Mouse (Mus musculus): ENCODE results near the gene Clip2. TPM values are rescaled to one million over a fixed set of nuclear protein-coding genes. Genes with fewer than 3 reads are reported as not detected.

Gene Clip2
- polyA plus RNA-seq, 1 experiment from 2014 or later = 8.0 TPM

GRCm38 (mm10) chr5:134459096-134459495 lies 93.1 kb downstream of the Clip2 start:
- DNase-seq (ENCODE audit: low spot score) (no peak), ATAC-seq (ENCODE audit: low FRiP score) (no peak)
- 94% methylated on average over 7 of the region's 7 CpGs for whole genome bisulfite sequencing
- 0 out of 2 replicates have a peak, but pooled peaks cover 2% of the 10 kb centered on the region for H3K4me1 ChIP-seq (replicated peaks; ENCODE audit: control insufficient read depth, insufficient read depth, low read length)
- H3K4me2 ChIP-seq (replicated peaks; ENCODE audit: low read depth, low read length) = no peak overlapping the region
- no peak overlapping the region for H3K27ac ChIP-seq (ENCODE audit: low read depth, low read length)
- no peaks in the 10 kb centered on the region for H3K27me3 ChIP-seq (ENCODE audit: control insufficient read depth, insufficient read depth, low read length)
- H3K36me3 ChIP-seq (ENCODE audit: control insufficient read depth, insufficient read depth, low read length) = no peaks in the 10 kb centered on the region
- no peak overlapping the region for H3K9ac ChIP-seq (ENCODE audit: low read depth, low read length)
- no peaks in the 10 kb centered on the region for H3K9me3 ChIP-seq (ENCODE audit: control insufficient read depth, low read length)
- H3K4me3 ChIP-seq (ENCODE audit: low read depth, low read length) = no peak overlapping the region

GRCm38 (mm10) chr5:134458416-134458815 lies 93.8 kb downstream of the Clip2 start:
- H3K4me3 ChIP-seq (ENCODE audit: low read depth, low read length) = no peak overlapping the region
- no peak overlapping the region for H3K4me2 ChIP-seq (replicated peaks; ENCODE audit: low read depth, low read length)
- DNase-seq (ENCODE audit: low spot score) = no peak
- ATAC-seq (ENCODE audit: low FRiP score) = no peak
- 0 out of 2 replicates have a peak, but pooled peaks cover 2% of the 10 kb centered on the region for H3K4me1 ChIP-seq (replicated peaks; ENCODE audit: control insufficient read depth, insufficient read depth, low read length)
- H3K27ac ChIP-seq (ENCODE audit: low read depth, low read length) = no peak overlapping the region
- 94% methylated on average over 3 of the region's 3 CpGs for WGBS
- H3K27me3 ChIP-seq (ENCODE audit: control insufficient read depth, insufficient read depth, low read length) = no peaks in the 10 kb centered on the region
- no peaks in the 10 kb centered on the region for H3K9me3 ChIP-seq (ENCODE audit: control insufficient read depth, low read length)
- H3K36me3 ChIP-seq (ENCODE audit: control insufficient read depth, insufficient read depth, low read length) = no peaks in the 10 kb centered on the region
- no peak overlapping the region for H3K9ac ChIP-seq (ENCODE audit: low read depth, low read length)

GRCm38 (mm10) chr5:134457371-134457770 lies 94.9 kb downstream of the Clip2 start:
- DNase-seq (ENCODE audit: low spot score) = no peak
- ATAC-seq (ENCODE audit: low FRiP score) = no peak
- H3K36me3 ChIP-seq (ENCODE audit: control insufficient read depth, insufficient read depth, low read length) = no peaks in the 10 kb centered on the region
- no peak overlapping the region for H3K9ac ChIP-seq (ENCODE audit: low read depth, low read length)
- 0 out of 2 replicates have a peak, but pooled peaks cover 2% of the 10 kb centered on the region for H3K4me1 ChIP-seq (replicated peaks; ENCODE audit: control insufficient read depth, insufficient read depth, low read length)
- H3K4me3 ChIP-seq (ENCODE audit: low read depth, low read length) = no peak overlapping the region
- WGBS = 92% methylated on average over 2 of the region's 2 CpGs
- 0 out of 2 replicates have a peak, but pooled peaks cover under 1% of the 10 kb centered on the region for H3K9me3 ChIP-seq (ENCODE audit: control insufficient read depth, low read length)
- H3K27me3 ChIP-seq (ENCODE audit: control insufficient read depth, insufficient read depth, low read length) = no peaks in the 10 kb centered on the region
- no peak overlapping the region for H3K4me2 ChIP-seq (replicated peaks; ENCODE audit: low read depth, low read length)
- no peak overlapping the region for H3K27ac ChIP-seq (ENCODE audit: low read depth, low read length)

- Histone ChIP-seq H3K4me3 (ENCODE audit: low read depth, low read length) (peak within 1 kb of the TSS; percentile 74), H3K27me3 (ENCODE audit: control insufficient read depth, insufficient read depth, low read length) (no peaks in the 10 kb centered on the region), H3K9ac (ENCODE audit: low read depth, low read length) (peak within 1 kb of the TSS; percentile 92), H3K36me3 (ENCODE audit: control insufficient read depth, insufficient read depth, low read length) (peaks cover 6% of the 10 kb centered on the region), H3K9me3 (ENCODE audit: control insufficient read depth, low read length) (peaks cover 3% of the 10 kb centered on the region; the same call in 1 of the 2 replicates), H3K27ac (ENCODE audit: low read depth, low read length) (peak within 1 kb of the TSS; percentile 84), H3K4me1 (replicated peaks; ENCODE audit: control insufficient read depth, insufficient read depth, low read length) (0 out of 2 replicates have a peak, but pooled peaks cover 2% of the 10 kb centered on the region), H3K4me2 (replicated peaks; ENCODE audit: low read depth, low read length) (peak within 1 kb of the TSS; percentile 72)
- peak; percentile 85 for ATAC-seq (ENCODE audit: low FRiP score)
- WGBS = under 1% methylated on average over 24 of the region's 44 CpGs
- DNase-seq (ENCODE audit: low spot score) = peak; percentile 78
Observed at GRCm38 (mm10) chr5:134456503-134456962, 95.7 kb downstream of the Clip2 start, which contains the start of gene Gtf2ird1. Gtf2ird1 (minus strand) TSS chr5:134456716.

GRCm38 (mm10) chr5:134455914-134456423 lies 96.3 kb downstream of the Clip2 start:
- DNase-seq (ENCODE audit: low spot score) (peak; percentile 79), ATAC-seq (ENCODE audit: low FRiP score) (peak; percentile 75)
- Histone ChIP-seq H3K4me1 (replicated peaks; ENCODE audit: control insufficient read depth, insufficient read depth, low read length) (0 out of 2 replicates have a peak, but pooled peaks cover 2% of the 10 kb centered on the region), H3K4me2 (replicated peaks; ENCODE audit: low read depth, low read length) (peak overlapping the region; percentile 72), H3K9me3 (ENCODE audit: control insufficient read depth, low read length) (peaks cover 3% of the 10 kb centered on the region; the same call in 1 of the 2 replicates), H3K4me3 (ENCODE audit: low read depth, low read length) (peak overlapping the region; percentile 74), H3K36me3 (ENCODE audit: control insufficient read depth, insufficient read depth, low read length) (peaks cover 7% of the 10 kb centered on the region), H3K27me3 (ENCODE audit: control insufficient read depth, insufficient read depth, low read length) (no peaks in the 10 kb centered on the region), H3K27ac (ENCODE audit: low read depth, low read length) (peak overlapping the region; percentile 84), H3K9ac (ENCODE audit: low read depth, low read length) (peak overlapping the region; percentile 92)
- 2% methylated on average over 12 of the region's 17 CpGs for WGBS

GRCm38 (mm10) chr5:134455186-134455895 lies 96.9 kb downstream of the Clip2 start:
- peak overlapping the region; percentile 84 for H3K27ac ChIP-seq (ENCODE audit: low read depth, low read length)
- H3K4me3 ChIP-seq (ENCODE audit: low read depth, low read length) = peak overlapping the region; percentile 74
- peaks cover 7% of the 10 kb centered on the region for H3K36me3 ChIP-seq (ENCODE audit: control insufficient read depth, insufficient read depth, low read length)
- H3K4me2 ChIP-seq (replicated peaks; ENCODE audit: low read depth, low read length) = peak overlapping the region; percentile 72
- WGBS = 1% methylated on average over 21 of the region's 21 CpGs
- DNase-seq (ENCODE audit: low spot score) = peak; percentile 74
- H3K4me1 ChIP-seq (replicated peaks; ENCODE audit: control insufficient read depth, insufficient read depth, low read length) = 0 out of 2 replicates have a peak, but pooled peaks cover 2% of the 10 kb centered on the region
- peak overlapping the region; percentile 92 for H3K9ac ChIP-seq (ENCODE audit: low read depth, low read length)
- ATAC-seq (ENCODE audit: low FRiP score) = peak; percentile 36; the same call in 1 of the 2 replicates
- H3K27me3 ChIP-seq (ENCODE audit: control insufficient read depth, insufficient read depth, low read length) = no peaks in the 10 kb centered on the region
- peaks cover 3% of the 10 kb centered on the region; the same call in 1 of the 2 replicates for H3K9me3 ChIP-seq (ENCODE audit: control insufficient read depth, low read length)

- 53% methylated on average over 9 of the region's 9 CpGs for WGBS
- Histone ChIP-seq H3K9me3 (ENCODE audit: control insufficient read depth, low read length) (peaks cover 3% of the 10 kb centered on the region; the same call in 1 of the 2 replicates), H3K27me3 (ENCODE audit: control insufficient read depth, insufficient read depth, low read length) (no peaks in the 10 kb centered on the region), H3K9ac (ENCODE audit: low read depth, low read length) (no peak overlapping the region), H3K4me1 (replicated peaks; ENCODE audit: control insufficient read depth, insufficient read depth, low read length) (0 out of 2 replicates have a peak, but pooled peaks cover 2% of the 10 kb centered on the region), H3K36me3 (ENCODE audit: control insufficient read depth, insufficient read depth, low read length) (peaks cover 7% of the 10 kb centered on the region), H3K4me2 (replicated peaks; ENCODE audit: low read depth, low read length) (peak overlapping the region; percentile 72), H3K27ac (ENCODE audit: low read depth, low read length) (no peak overlapping the region), H3K4me3 (ENCODE audit: low read depth, low read length) (no peak overlapping the region)
- peak; percentile 17 for DNase-seq (ENCODE audit: low spot score)
- no peak for ATAC-seq (ENCODE audit: low FRiP score)
Observed at GRCm38 (mm10) chr5:134454421-134454820, 97.8 kb downstream of the Clip2 start.

GRCm38 (mm10) chr5:134453577-134453976 lies 98.7 kb downstream of the Clip2 start:
- ATAC-seq (ENCODE audit: low FRiP score) (no peak), DNase-seq (ENCODE audit: low spot score) (no peak)
- WGBS = 55% methylated on average over 1 of the region's 1 CpGs
- H3K9me3 ChIP-seq (ENCODE audit: control insufficient read depth, low read length) = peaks cover 3% of the 10 kb centered on the region; the same call in 1 of the 2 replicates
- no peak overlapping the region for H3K4me2 ChIP-seq (replicated peaks; ENCODE audit: low read depth, low read length)
- H3K4me1 ChIP-seq (replicated peaks; ENCODE audit: control insufficient read depth, insufficient read depth, low read length) = 0 out of 2 replicates have a peak, but pooled peaks cover 2% of the 10 kb centered on the region
- no peak overlapping the region for H3K9ac ChIP-seq (ENCODE audit: low read depth, low read length)
- H3K36me3 ChIP-seq (ENCODE audit: control insufficient read depth, insufficient read depth, low read length) = peaks cover 7% of the 10 kb centered on the region
- H3K27ac ChIP-seq (ENCODE audit: low read depth, low read length) = no peak overlapping the region
- H3K4me3 ChIP-seq (ENCODE audit: low read depth, low read length) = no peak overlapping the region
- H3K27me3 ChIP-seq (ENCODE audit: control insufficient read depth, insufficient read depth, low read length) = no peaks in the 10 kb centered on the region
